Mouse (Mus musculus) frontal cortex, postnatal 36 days (tissue): ENCODE measurements at regions not wholly inside any gene's neighbourhood (a gene's known extent, or its start where the extent isn't known, plus 50 kb on each side); places are given as distances from the start of the nearest gene placed in this dataset.
"Not testable (repeated sequence)": the region's sequence is repeated elsewhere in the genome, so short reads cannot be mapped to it uniquely, and the experiment has no call there.

Source experiments
- DNase-seq, 2 experiments: peaks; one replicate each; pipeline ENCODE4 v3.0.0; 2022; ENCODE audit warnings: low spot score in 2 of 2

DNA sequence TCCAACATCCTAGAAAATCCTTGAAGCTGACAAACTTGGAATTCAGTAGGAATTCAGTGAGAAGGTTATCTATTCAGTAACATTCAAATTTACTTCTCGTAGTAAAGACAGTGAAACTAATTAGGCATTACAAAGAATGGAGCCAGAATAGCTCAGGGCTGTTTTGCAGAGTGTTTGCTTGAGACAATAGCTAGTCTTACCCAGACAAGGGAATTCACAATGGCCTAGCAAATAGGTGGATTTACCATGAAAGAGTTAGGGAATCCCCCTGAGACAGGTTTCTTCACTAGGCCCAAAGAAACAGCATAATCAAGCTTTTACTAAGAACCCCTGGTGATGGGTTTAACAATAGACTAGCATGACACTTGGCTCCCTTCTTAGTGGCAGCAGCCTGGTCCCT lies 699.2 kb upstream of the Dmd start:
- DNase-seq: not testable (repeated sequence)

- not testable (repeated sequence) for DNase-seq
These were observed 666.3 kb upstream of the Dmd start for GRCm38 (mm10) chrX:82282376-82282775.

- peak; percentile 19 to 28 for DNase-seq
These were observed 637.7 kb upstream of the Dmd start for GRCm38 (mm10) chrX:82310764-82311492.
